Mouse (Mus musculus): ENCODE results near the gene Cep78.

- TF ChIP-seq CTCF (IDR thresholded peaks at IDR 0.05): peak; percentile 47
- peak; percentile 66; the same call in 1 of the 2 replicates for TF ChIP-seq POLR2A (IDR thresholded peaks at IDR 0.05; ENCODE audit: insufficient read depth, low read depth, low read length)
- no peak for TF ChIP-seq EP300 (IDR thresholded peaks at IDR 0.05; ENCODE audit: insufficient read depth, low read depth, low read length)
These were observed at the start of gene Cep78 for GRCm38 (mm10) chr19:15984449-15985171.

All from heart, adult 2 months (tissue).